Mouse (Mus musculus): Measurements from ENCODE around the gene Zfp664. TPM values are rescaled to one million over a fixed set of nuclear protein-coding genes. Genes with fewer than 3 reads are reported as not detected.

Zfp664 gene
- polyA plus RNA-seq, 1 experiment from 2014 or later, result 54.2 TPM

GRCm38 (mm10) chr5:124861463-124861862 lies 1.0 kb upstream of the Zfp664 start:
- Histone ChIP-seq H3K9me3 (replicated peaks; ENCODE audit: control insufficient read depth, low read length) (no peaks in the 10 kb centered on the region), H3K4me2 (ENCODE audit: low read depth, low read length) (peak overlapping the region; percentile 81), H3K9ac (ENCODE audit: low read length) (peak overlapping the region; percentile 67), H3K4me1 (ENCODE audit: control insufficient read depth, insufficient read depth, low read length) (peaks cover 15% of the 10 kb centered on the region), H3K27ac (ENCODE audit: low read length) (no peak overlapping the region), H3K4me3 (ENCODE audit: low read length) (peak overlapping the region; percentile 98), H3K27me3 (ENCODE audit: control insufficient read depth, insufficient read depth, low read length) (peaks cover 32% of the 10 kb centered on the region), H3K36me3 (ENCODE audit: control insufficient read depth, insufficient read depth) (no peaks in the 10 kb centered on the region)
- no peak for ATAC-seq (replicated peaks; ENCODE audit: extremely low read depth, insufficient read depth, low FRiP score)
- under 1% methylated on average over 33 of the region's 33 CpGs for WGBS

- H3K4me3 ChIP-seq (ENCODE audit: low read length), result peak overlapping the region; percentile 98
- peak overlapping the region; percentile 87 for H3K27ac ChIP-seq (ENCODE audit: low read length)
- peaks cover 15% of the 10 kb centered on the region for H3K4me1 ChIP-seq (ENCODE audit: control insufficient read depth, insufficient read depth, low read length)
- H3K4me2 ChIP-seq (ENCODE audit: low read depth, low read length), result peak overlapping the region; percentile 94
- WGBS, result under 1% methylated on average over 73 of the region's 88 CpGs
- ATAC-seq (replicated peaks; ENCODE audit: extremely low read depth, insufficient read depth, low FRiP score), result peak; percentile 49
- peaks cover 26% of the 10 kb centered on the region for H3K27me3 ChIP-seq (ENCODE audit: control insufficient read depth, insufficient read depth, low read length)
- no peaks in the 10 kb centered on the region for H3K9me3 ChIP-seq (replicated peaks; ENCODE audit: control insufficient read depth, low read length)
- H3K36me3 ChIP-seq (ENCODE audit: control insufficient read depth, insufficient read depth), result no peaks in the 10 kb centered on the region
- peak overlapping the region; percentile 96 for H3K9ac ChIP-seq (ENCODE audit: low read length)
Measured at GRCm38 (mm10) chr5:124862871-124863741, 615 bp downstream of the Zfp664 start.

DNA sequence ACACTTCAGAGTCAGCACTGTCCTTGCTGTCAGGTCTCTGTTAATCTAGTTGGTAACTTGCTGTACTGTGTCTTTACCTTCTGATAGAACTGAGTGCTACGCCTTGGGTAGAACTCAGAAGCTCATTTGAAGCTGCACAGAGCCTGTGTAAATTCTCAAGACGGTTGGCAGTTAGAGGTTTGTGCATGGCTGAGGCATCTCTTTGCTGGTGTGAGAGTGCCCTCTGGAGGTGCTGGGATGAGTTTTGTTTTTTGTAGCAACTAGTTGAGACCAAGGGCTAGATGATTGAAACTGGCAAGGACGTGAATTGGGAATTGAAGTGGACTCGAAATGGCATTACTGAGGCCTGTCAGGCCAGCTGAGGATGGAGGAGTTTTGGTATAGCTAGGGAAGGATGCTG lies 6.5 kb downstream of the Zfp664 start:
- Histone ChIP-seq H3K9me3 (replicated peaks; ENCODE audit: control insufficient read depth, low read length) (no peaks in the 10 kb centered on the region), H3K4me2 (ENCODE audit: low read depth, low read length) (no peak overlapping the region), H3K27me3 (ENCODE audit: control insufficient read depth, insufficient read depth, low read length) (no peaks in the 10 kb centered on the region), H3K4me1 (ENCODE audit: control insufficient read depth, insufficient read depth, low read length) (peaks cover 29% of the 10 kb centered on the region), H3K27ac (ENCODE audit: low read length) (no peak overlapping the region), H3K9ac (ENCODE audit: low read length) (no peak overlapping the region), H3K4me3 (ENCODE audit: low read length) (no peak overlapping the region), H3K36me3 (ENCODE audit: control insufficient read depth, insufficient read depth) (0 out of 2 replicates have a peak, but pooled peaks cover 2% of the 10 kb centered on the region)
- peak; percentile 62 for ATAC-seq (replicated peaks; ENCODE audit: extremely low read depth, insufficient read depth, low FRiP score)
- 35% methylated on average over 4 of the region's 4 CpGs for WGBS

DNA sequence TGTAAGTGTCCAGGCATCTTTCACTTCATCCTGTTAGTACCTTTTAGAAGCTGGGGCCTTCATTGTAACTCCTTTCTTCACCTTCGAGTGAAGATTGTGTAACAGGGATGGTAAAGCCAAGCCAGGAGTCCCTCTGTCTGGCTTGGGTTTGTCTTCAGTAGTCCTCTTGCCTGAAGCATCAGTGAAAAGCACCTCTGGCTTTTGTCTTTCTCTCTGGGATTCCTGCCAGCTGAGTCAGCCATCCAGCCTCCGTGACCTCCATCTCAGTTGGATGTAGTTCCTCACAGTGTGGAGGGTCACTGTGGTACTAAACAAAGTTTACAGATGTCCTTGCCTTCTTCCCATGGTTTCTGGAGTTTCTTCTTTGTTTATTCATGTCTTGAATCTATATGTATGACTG lies 9.5 kb downstream of the Zfp664 start:
- H3K4me2 ChIP-seq (ENCODE audit: low read depth, low read length), result no peak overlapping the region
- no peak overlapping the region for H3K4me3 ChIP-seq (ENCODE audit: low read length)
- no peaks in the 10 kb centered on the region for H3K27me3 ChIP-seq (ENCODE audit: control insufficient read depth, insufficient read depth, low read length)
- no peak overlapping the region for H3K27ac ChIP-seq (ENCODE audit: low read length)
- no peaks in the 10 kb centered on the region for H3K9me3 ChIP-seq (replicated peaks; ENCODE audit: control insufficient read depth, low read length)
- H3K9ac ChIP-seq (ENCODE audit: low read length), result no peak overlapping the region
- 0 out of 2 replicates have a peak, but pooled peaks cover 5% of the 10 kb centered on the region for H3K36me3 ChIP-seq (ENCODE audit: control insufficient read depth, insufficient read depth)
- 10% methylated on average over 2 of the region's 2 CpGs for WGBS
- ATAC-seq (replicated peaks; ENCODE audit: extremely low read depth, insufficient read depth, low FRiP score), result 0 out of 2 replicates have a peak, but pooled peaks have one; percentile 16
- peaks cover 28% of the 10 kb centered on the region for H3K4me1 ChIP-seq (ENCODE audit: control insufficient read depth, insufficient read depth, low read length)

GRCm38 (mm10) chr5:124873096-124873495 lies 10.6 kb downstream of the Zfp664 start:
- peaks cover 29% of the 10 kb centered on the region for H3K4me1 ChIP-seq (ENCODE audit: control insufficient read depth, insufficient read depth, low read length)
- H3K27ac ChIP-seq (ENCODE audit: low read length), result peak overlapping the region; percentile 19; the same call in 1 of the 2 replicates
- H3K36me3 ChIP-seq (ENCODE audit: control insufficient read depth, insufficient read depth), result 0 out of 2 replicates have a peak, but pooled peaks cover 5% of the 10 kb centered on the region
- 76% methylated on average over 3 of the region's 3 CpGs for WGBS
- H3K27me3 ChIP-seq (ENCODE audit: control insufficient read depth, insufficient read depth, low read length), result no peaks in the 10 kb centered on the region
- H3K4me2 ChIP-seq (ENCODE audit: low read depth, low read length), result no peak overlapping the region
- H3K9ac ChIP-seq (ENCODE audit: low read length), result no peak overlapping the region
- ATAC-seq (replicated peaks; ENCODE audit: extremely low read depth, insufficient read depth, low FRiP score), result 0 out of 2 replicates have a peak, but pooled peaks have one; percentile 10
- no peaks in the 10 kb centered on the region for H3K9me3 ChIP-seq (replicated peaks; ENCODE audit: control insufficient read depth, low read length)
- H3K4me3 ChIP-seq (ENCODE audit: low read length), result no peak overlapping the region

GRCm38 (mm10) chr5:124873890-124874601 lies 11.6 kb downstream of the Zfp664 start:
- Histone ChIP-seq H3K4me3 (ENCODE audit: low read length) (no peak overlapping the region), H3K4me1 (ENCODE audit: control insufficient read depth, insufficient read depth, low read length) (peaks cover 29% of the 10 kb centered on the region), H3K9ac (ENCODE audit: low read length) (no peak overlapping the region), H3K27me3 (ENCODE audit: control insufficient read depth, insufficient read depth, low read length) (no peaks in the 10 kb centered on the region), H3K9me3 (replicated peaks; ENCODE audit: control insufficient read depth, low read length) (no peaks in the 10 kb centered on the region), H3K4me2 (ENCODE audit: low read depth, low read length) (no peak overlapping the region), H3K27ac (ENCODE audit: low read length) (no peak overlapping the region), H3K36me3 (ENCODE audit: control insufficient read depth, insufficient read depth) (0 out of 2 replicates have a peak, but pooled peaks cover 5% of the 10 kb centered on the region)
- WGBS, result 54% methylated on average over 6 of the region's 6 CpGs
- ATAC-seq (replicated peaks; ENCODE audit: extremely low read depth, insufficient read depth, low FRiP score), result no peak

- no peak overlapping the region for H3K9ac ChIP-seq (ENCODE audit: low read length)
- 0 out of 2 replicates have a peak, but pooled peaks cover 3% of the 10 kb centered on the region for H3K4me1 ChIP-seq (ENCODE audit: control insufficient read depth, insufficient read depth, low read length)
- H3K4me2 ChIP-seq (ENCODE audit: low read depth, low read length), result no peak overlapping the region
- no peak overlapping the region for H3K27ac ChIP-seq (ENCODE audit: low read length)
- no peak for ATAC-seq (replicated peaks; ENCODE audit: extremely low read depth, insufficient read depth, low FRiP score)
- WGBS, result 77% methylated on average over 4 of the region's 4 CpGs
- H3K9me3 ChIP-seq (replicated peaks; ENCODE audit: control insufficient read depth, low read length), result no peaks in the 10 kb centered on the region
- 0 out of 2 replicates have a peak, but pooled peaks cover 5% of the 10 kb centered on the region for H3K36me3 ChIP-seq (ENCODE audit: control insufficient read depth, insufficient read depth)
- H3K27me3 ChIP-seq (ENCODE audit: control insufficient read depth, insufficient read depth, low read length), result no peaks in the 10 kb centered on the region
- H3K4me3 ChIP-seq (ENCODE audit: low read length), result no peak overlapping the region
Measured at GRCm38 (mm10) chr5:124879251-124879650, 16.8 kb downstream of the Zfp664 start.

GRCm38 (mm10) chr5:124879801-124880200 lies 17.3 kb downstream of the Zfp664 start:
- H3K36me3 ChIP-seq (ENCODE audit: control insufficient read depth, insufficient read depth), result 0 out of 2 replicates have a peak, but pooled peaks cover 5% of the 10 kb centered on the region

More at GRCm38 (mm10) chr5:124879801-124880200, 17.3 kb downstream of the Zfp664 start:
- Histone ChIP-seq H3K27me3 (ENCODE audit: control insufficient read depth, insufficient read depth, low read length) (no peaks in the 10 kb centered on the region), H3K4me1 (ENCODE audit: control insufficient read depth, insufficient read depth, low read length) (0 out of 2 replicates have a peak, but pooled peaks cover 3% of the 10 kb centered on the region), H3K9ac (ENCODE audit: low read length) (no peak overlapping the region), H3K4me2 (ENCODE audit: low read depth, low read length) (no peak overlapping the region), H3K27ac (ENCODE audit: low read length) (no peak overlapping the region), H3K9me3 (replicated peaks; ENCODE audit: control insufficient read depth, low read length) (no peaks in the 10 kb centered on the region), H3K4me3 (ENCODE audit: low read length) (no peak overlapping the region)
- WGBS, result 80% methylated on average over 6 of the region's 6 CpGs
- ATAC-seq (replicated peaks; ENCODE audit: extremely low read depth, insufficient read depth, low FRiP score), result no peak
